Mouse (Mus musculus) forebrain, postnatal 0 days (tissue): Measurements from ENCODE around the gene Trpm3. TPM values are rescaled to one million over a fixed set of nuclear protein-coding genes. Genes with fewer than 3 reads are reported as not detected.

Source experiments
- ATAC-seq: fragments of 200-750 bp; cut with Nextera tagmentation; 2 replicates; pipeline ENCODE4 v1.8.0; 2017; ENCODE audit warnings: mild to moderate bottlenecking, moderate library complexity
- DNase-seq: peaks from one replicate; pipeline ENCODE4 v3.0.0-alpha.2; 2015
- H3K27ac ChIP-seq: fragments of 300-500 bp; sonication (generic); 2 replicates; pipeline ENCODE4 v1.5.1; 2014; ENCODE audit warnings: low read depth, mild to moderate bottlenecking, antibody characterized with exemption, low read length, moderate library complexity, mixed read lengths
- H3K27me3 ChIP-seq: fragments of 300-500 bp; sonication (generic); 2 replicates; pipeline ENCODE4 v1.6.1; 2014; ENCODE audit warnings: mild to moderate bottlenecking, low read length, mixed read lengths; ENCODE audit not compliant: insufficient read depth
- H3K36me3 ChIP-seq: fragments of 300-500 bp; sonication (generic); 2 replicates; pipeline ENCODE4 v1.6.1; 2014; ENCODE audit warnings: mild to moderate bottlenecking, moderate library complexity; ENCODE audit not compliant: insufficient read depth
- H3K4me1 ChIP-seq: fragments of 300-500 bp; sonication (generic); 2 replicates; pipeline ENCODE4 v1.6.1; 2014; ENCODE audit warnings: antibody characterized with exemption; ENCODE audit not compliant: insufficient read depth
- H3K4me2 ChIP-seq: fragments of 300-500 bp; sonication (generic); 2 replicates; pipeline ENCODE4 v1.6.1; 2014; ENCODE audit warnings: low read depth, mild to moderate bottlenecking, moderate library complexity
- H3K4me3 ChIP-seq: fragments of 300-500 bp; sonication (generic); 2 replicates; pipeline ENCODE4 v1.5.1; 2014; ENCODE audit warnings: low read depth, low read length, mixed read lengths
- H3K9ac ChIP-seq: fragments of 300-500 bp; sonication (generic); 2 replicates; pipeline ENCODE4 v1.6.1; 2014; ENCODE audit warnings: mild to moderate bottlenecking
- H3K9me3 ChIP-seq: fragments of 300-500 bp; sonication (generic); 2 replicates; pipeline ENCODE4 v1.6.1; 2016; ENCODE audit warnings: low read length
- CTCF ChIP-seq: sonication (generic); IDR thresholded peaks from 2 replicates; pipeline ENCODE4 v1.5.1; 2016; ENCODE audit warnings: antibody characterized with exemption, control low read depth, low read depth
- WGBS: fragments of 180-500 bp; shearing (Covaris S2); extraction: QIAGEN DNeasy Blood & Tissue Kit; methylation state at CpG from one replicate; pipeline ENCODE4 v1.1.7; 2014; 5-methylcytosine and 5-hydroxymethylcytosine counted together
- polyA plus RNA-seq: library from polyadenylated mRNA; unstranded; fragments of >200 nt; fragmentation: Nextera tagmentation; extraction: Ambion mirVana; gene quantifications from 2 replicates; pipeline ENCODE4 v1.2.1, GENCODE M21; 2015
- total RNA-seq: library from RNA; depleted of rRNA; stranded (reverse); fragments of >200 nt; gene quantifications from 2 replicates; pipeline ENCODE4 v1.2.3, GENCODE M21; 2014; rRNA removed

The Trpm3 gene
- total RNA-seq (35.0 and 39.7 TPM in 2 replicates), polyA plus RNA-seq (14.9 and 25.6 TPM in 2 replicates)

DNA sequence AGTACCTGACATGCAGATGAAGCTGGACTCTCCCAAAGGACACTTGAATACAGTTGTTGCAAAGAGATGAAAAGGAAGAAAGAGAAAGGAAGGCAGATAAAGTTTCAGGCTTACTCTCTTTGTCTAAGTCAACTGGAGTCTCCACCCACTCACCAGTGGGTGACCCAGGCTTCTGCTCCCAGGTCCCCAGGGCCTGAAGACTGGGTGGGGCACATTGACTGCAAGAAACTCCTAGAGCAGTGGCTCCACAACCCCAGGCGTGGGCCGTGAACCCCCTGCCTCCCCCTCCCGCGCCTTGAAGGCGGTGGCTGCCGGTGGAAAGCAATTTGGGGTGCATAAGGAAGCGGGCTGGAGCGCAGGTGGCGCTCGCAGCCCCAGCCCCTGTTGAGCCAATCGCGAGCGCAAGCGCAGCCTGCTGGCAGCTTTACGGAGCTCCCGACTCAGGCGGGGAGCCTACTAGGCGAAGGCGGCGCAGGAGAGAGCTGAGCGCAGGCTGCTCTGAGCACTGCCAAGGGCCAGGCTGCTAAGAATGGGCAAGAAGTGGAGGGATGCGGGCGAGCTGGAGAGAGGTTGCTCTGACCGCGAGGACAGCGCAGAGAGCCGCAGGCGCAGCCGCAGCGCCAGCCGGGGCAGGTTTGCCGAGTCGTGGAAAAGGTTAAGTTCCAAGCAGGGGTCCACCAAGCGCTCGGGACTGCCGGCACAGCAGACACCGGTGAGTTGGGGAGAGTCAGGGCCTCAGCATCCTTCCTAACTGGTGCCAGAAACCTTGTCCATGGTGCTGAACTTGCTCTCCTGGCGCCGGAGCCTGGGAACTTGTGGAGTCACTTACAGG is at the start of gene Trpm3:
Gene Trpm3 (plus strand): TSS at position 457 of the 832 bp plus-strand sequence.
- peak; percentile 84 for DNase-seq
- TF ChIP-seq CTCF, result peak; percentile 72
- H3K4me2 ChIP-seq, result peak within 1 kb of the TSS; percentile 83
- H3K27ac ChIP-seq, result no peak within 1 kb of the TSS
- H3K9ac ChIP-seq, result peak within 1 kb of the TSS; percentile 37
- no peaks in the 10 kb centered on the region for H3K36me3 ChIP-seq
- H3K4me3 ChIP-seq, result peak within 1 kb of the TSS; percentile 49
- no peaks in the 10 kb centered on the region for H3K27me3 ChIP-seq
- WGBS, result 1% methylated on average over 39 of the region's 39 CpGs
- peak; percentile 98 for ATAC-seq
- peaks cover 10% of the 10 kb centered on the region; the same call in 1 of the 2 replicates for H3K4me1 ChIP-seq
- no peaks in the 10 kb centered on the region for H3K9me3 ChIP-seq

DNA sequence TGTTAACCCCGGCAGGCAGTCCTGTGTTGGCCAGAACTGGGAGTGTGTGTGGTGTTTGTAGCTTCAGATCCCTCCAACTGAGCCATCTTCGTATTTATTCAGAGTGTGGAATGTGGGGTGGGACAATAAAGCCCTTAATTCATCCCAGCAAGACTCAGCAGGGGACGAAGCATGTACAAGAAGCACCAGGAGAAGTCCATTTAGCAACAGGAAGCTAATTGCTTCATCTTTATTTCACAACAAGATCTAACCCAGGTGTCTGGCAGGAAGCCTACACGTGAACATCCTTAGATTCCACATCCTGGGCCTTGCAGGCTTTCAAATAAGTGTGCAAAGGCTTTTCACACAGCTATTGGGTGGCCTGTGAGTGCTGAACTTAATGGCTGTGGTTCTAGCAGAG is 38.3 kb upstream of the Trpm3 start:
- WGBS, result 49% methylated on average over 4 of the region's 4 CpGs
- no peak for TF ChIP-seq CTCF
- DNase-seq (no peak), ATAC-seq (no peak)
- Histone ChIP-seq H3K36me3 (no peaks in the 10 kb centered on the region), H3K9ac (no peak overlapping the region), H3K4me2 (no peak overlapping the region), H3K4me1 (no peaks in the 10 kb centered on the region), H3K27ac (no peak overlapping the region), H3K4me3 (no peak overlapping the region), H3K9me3 (no peaks in the 10 kb centered on the region), H3K27me3 (no peaks in the 10 kb centered on the region)

DNA sequence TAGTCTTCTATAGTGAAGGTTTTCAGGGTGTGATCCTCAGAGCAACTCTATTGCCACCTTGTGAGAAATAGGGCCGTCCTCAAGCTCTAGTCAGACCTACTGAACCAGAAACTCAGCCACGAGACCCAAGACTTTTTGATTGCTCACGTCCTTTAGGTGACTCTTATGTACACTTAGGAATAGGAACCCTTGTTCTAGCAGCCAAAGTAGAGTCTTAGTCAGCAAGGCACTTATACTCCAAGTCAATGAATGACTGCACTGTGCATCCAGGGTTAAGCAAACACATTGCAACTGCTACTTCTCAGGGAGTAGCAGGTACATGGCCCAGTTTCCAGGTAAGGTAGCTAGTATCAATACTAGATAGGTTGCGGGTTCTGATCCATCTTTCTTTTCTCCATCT is 35.0 kb upstream of the Trpm3 start:
- Histone ChIP-seq H3K27me3 (no peaks in the 10 kb centered on the region), H3K9me3 (no peaks in the 10 kb centered on the region), H3K27ac (no peak overlapping the region), H3K4me2 (no peak overlapping the region), H3K36me3 (no peaks in the 10 kb centered on the region), H3K4me1 (no peaks in the 10 kb centered on the region), H3K9ac (no peak overlapping the region), H3K4me3 (no peak overlapping the region)
- no peak for ATAC-seq
- WGBS, result 85% methylated on average over 4 of the region's 4 CpGs
- no peak for DNase-seq
- TF ChIP-seq CTCF, result no peak

DNA sequence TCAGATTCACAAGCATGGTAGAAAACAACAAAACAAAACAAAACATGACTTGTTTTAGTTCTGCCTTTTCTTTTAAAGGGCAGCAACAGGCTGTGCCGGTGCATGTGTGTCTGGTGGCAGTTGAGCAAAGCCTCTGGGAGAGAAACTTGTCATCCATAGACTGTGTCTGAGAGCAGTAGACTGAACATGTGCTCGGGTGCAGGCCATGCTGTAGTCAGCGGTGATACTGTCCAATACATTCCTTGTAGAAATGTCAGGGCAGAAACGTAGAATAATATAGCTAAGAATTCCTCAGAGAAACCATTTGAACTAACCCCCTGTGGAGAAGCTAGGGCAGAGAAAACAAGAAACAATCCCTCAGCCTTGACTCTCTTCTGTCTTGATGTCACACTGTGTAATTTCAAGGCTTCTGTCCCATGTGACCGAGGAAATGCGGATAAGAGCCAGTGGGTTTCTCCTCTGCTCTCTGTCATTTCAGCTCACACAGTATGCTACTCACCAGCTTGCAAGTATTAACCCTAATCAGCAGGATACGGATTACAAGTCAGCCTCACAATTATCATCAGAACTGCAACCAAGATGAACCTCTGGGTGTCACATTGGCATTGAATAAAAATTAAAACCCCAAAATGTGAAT is 33.9 kb upstream of the Trpm3 start:
- H3K4me2 ChIP-seq, result no peak overlapping the region
- TF ChIP-seq CTCF, result no peak
- H3K4me3 ChIP-seq, result no peak overlapping the region
- H3K27ac ChIP-seq, result no peak overlapping the region
- H3K36me3 ChIP-seq, result no peaks in the 10 kb centered on the region
- WGBS, result 67% methylated on average over 7 of the region's 7 CpGs
- no peak overlapping the region for H3K9ac ChIP-seq
- no peaks in the 10 kb centered on the region for H3K9me3 ChIP-seq
- ATAC-seq (no peak), DNase-seq (no peak)
- H3K27me3 ChIP-seq, result no peaks in the 10 kb centered on the region
- no peaks in the 10 kb centered on the region for H3K4me1 ChIP-seq

DNA sequence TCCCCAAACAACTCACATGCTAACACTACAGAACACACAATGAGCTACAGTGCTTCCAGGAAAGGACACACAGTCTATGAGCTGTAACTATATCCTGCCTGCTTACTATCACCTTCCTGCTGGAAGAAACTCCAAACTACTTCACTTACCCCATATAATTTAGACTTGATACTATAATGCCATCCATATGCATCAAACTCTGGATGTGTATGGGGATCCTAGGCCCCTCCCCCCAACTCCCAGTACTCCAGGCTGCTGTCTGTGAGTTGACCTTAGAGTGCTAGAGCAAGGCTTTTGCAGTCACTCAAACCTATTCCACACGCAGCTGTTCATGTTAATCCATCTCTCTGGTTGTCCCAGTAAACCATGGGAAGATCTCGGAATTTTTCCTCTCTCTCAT is 33.2 kb upstream of the Trpm3 start:
- TF ChIP-seq CTCF, result no peak
- WGBS, result 72% methylated on average over 2 of the region's 2 CpGs
- no peak overlapping the region for H3K4me2 ChIP-seq
- no peaks in the 10 kb centered on the region for H3K27me3 ChIP-seq
- H3K27ac ChIP-seq, result no peak overlapping the region
- no peaks in the 10 kb centered on the region for H3K9me3 ChIP-seq
- H3K4me3 ChIP-seq, result no peak overlapping the region
- no peak overlapping the region for H3K9ac ChIP-seq
- no peaks in the 10 kb centered on the region for H3K36me3 ChIP-seq
- H3K4me1 ChIP-seq, result no peaks in the 10 kb centered on the region
- DNase-seq, result no peak
- ATAC-seq, result no peak

DNA sequence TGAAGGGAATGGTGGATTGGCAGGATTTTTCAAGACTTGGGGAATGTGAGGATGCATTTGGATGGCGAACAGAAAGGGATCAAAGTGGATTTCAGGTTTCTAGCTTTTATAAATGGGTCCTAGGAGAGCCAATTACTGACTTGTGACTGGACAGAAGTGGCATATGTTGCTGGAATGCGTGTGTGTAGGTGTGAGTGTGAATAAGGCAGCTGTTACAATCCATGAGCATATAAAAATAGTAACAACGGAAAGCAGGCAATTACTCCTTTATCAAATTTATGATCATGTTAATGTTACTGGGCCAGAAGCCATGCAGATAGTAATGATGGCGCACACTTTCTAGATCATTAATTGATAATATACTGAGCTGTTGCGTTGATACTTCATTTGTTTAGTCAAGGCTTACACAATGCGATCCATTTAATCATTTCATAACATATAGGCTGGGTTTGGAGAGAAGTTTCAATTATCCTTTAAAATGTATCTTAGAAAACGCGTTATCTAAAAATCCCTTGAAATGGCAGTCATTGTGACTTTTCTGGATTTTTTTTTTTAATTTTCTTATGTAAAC is 29.9 kb upstream of the Trpm3 start:
- WGBS, result 89% methylated on average over 8 of the region's 8 CpGs
- Histone ChIP-seq H3K9ac (no peak overlapping the region), H3K4me2 (no peak overlapping the region), H3K4me3 (no peak overlapping the region), H3K27ac (no peak overlapping the region), H3K4me1 (no peaks in the 10 kb centered on the region), H3K27me3 (no peaks in the 10 kb centered on the region), H3K36me3 (no peaks in the 10 kb centered on the region), H3K9me3 (no peaks in the 10 kb centered on the region)
- DNase-seq (no peak), ATAC-seq (no peak)
- TF ChIP-seq CTCF, result no peak

DNA sequence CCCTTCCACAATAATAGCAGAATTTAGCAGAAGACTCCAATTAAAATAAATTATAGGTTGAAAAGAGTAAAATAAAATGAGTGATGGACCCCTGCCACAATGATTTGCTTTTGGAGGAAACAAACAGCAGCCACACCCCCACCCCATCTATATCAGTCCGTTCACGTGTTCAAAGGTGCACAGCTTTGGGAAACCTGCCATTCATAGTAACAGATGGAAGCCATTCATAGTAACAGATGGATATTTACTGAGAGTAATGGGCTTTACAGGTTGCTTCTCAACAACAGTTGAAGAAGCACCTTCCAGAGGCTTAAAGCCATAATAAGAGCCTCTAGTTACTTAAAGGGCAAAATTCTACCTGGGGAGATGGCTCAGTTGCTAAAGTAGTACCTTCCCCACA is 17.9 kb upstream of the Trpm3 start:
- no peak overlapping the region for H3K9ac ChIP-seq
- H3K27ac ChIP-seq, result no peak overlapping the region
- H3K4me3 ChIP-seq, result no peak overlapping the region
- no peak for TF ChIP-seq CTCF
- H3K4me2 ChIP-seq, result no peak overlapping the region
- no peaks in the 10 kb centered on the region for H3K27me3 ChIP-seq
- DNase-seq (no peak), ATAC-seq (no peak)
- no peaks in the 10 kb centered on the region for H3K36me3 ChIP-seq
- H3K4me1 ChIP-seq, result no peaks in the 10 kb centered on the region
- no peaks in the 10 kb centered on the region for H3K9me3 ChIP-seq
- 37% methylated on average over 2 of the region's 2 CpGs for WGBS
